In genomic region chr6:31399206-31399549, GRCm38 (mm10) we compare ENCODE assay signal across 8 mouse cellular contexts. TPM values are rescaled to one million over a fixed set of nuclear protein-coding genes. Genes with fewer than 3 reads are reported as not detected.
DNase-seq lines count a peak whose midpoint lies in the region; ATAC-seq and TF ChIP-seq lines count a peak whose summit lies in the region.

No protein-coding gene starts in this region.

- H3K4me2 ChIP-seq in hindbrain, embryonic 15.5 days, result peak overlapping the region; percentile 67

- peak overlapping the region; percentile 75 for H3K4me3 ChIP-seq in kidney, adult 2 months (ENCODE audit: insufficient read depth, low read depth, low read length)
- H3K4me3 ChIP-seq in hindbrain, embryonic 15.5 days, result peak overlapping the region; percentile 82

- TF ChIP-seq POLR2A in kidney, adult 2 months (IDR thresholded peaks at IDR 0.05; ENCODE audit: low read depth, low read length), result no peak
- TF ChIP-seq POLR2A in brain, embryonic 14.5 days (IDR thresholded peaks at IDR 0.05; ENCODE audit: borderline replicate concordance, extremely low read depth, insufficient read depth, insufficient read length, poor library complexity, severe bottlenecking), result no peak

- H3K27me3 ChIP-seq in kidney, adult 2 months (replicated peaks; ENCODE audit: control insufficient read depth, insufficient read depth, low read length), result no peaks in the 10 kb centered on the region
- H3K27me3 ChIP-seq in hindbrain, embryonic 15.5 days, result no peaks in the 10 kb centered on the region

- DNase-seq in kidney, adult 2 months, result no peak
- no peak for DNase-seq in kidney, adult 18-20 months
- DNase-seq in brain, embryonic 14.5 days (ENCODE audit: low read depth), result peak; percentile 37
- DNase-seq in mesoderm, embryonic 11.5 days (ENCODE audit: low read depth, low spot score), result peak; percentile 27
- DNase-seq in right cerebral cortex, postnatal 4 days, result no peak
- no peak for DNase-seq in spleen, postnatal 10 days (ENCODE audit: low spot score in 2 of 2)

- no peaks in the 10 kb centered on the region for H3K36me3 ChIP-seq in kidney, adult 2 months (ENCODE audit: control insufficient read depth, insufficient read depth, low read length)
- no peaks in the 10 kb centered on the region for H3K36me3 ChIP-seq in hindbrain, embryonic 15.5 days

- ATAC-seq in hindbrain, embryonic 15.5 days (ENCODE audit: low FRiP score, low read depth), result peak; percentile 17
- no peak for ATAC-seq in monocyte, adult 5-6 weeks (replicated peaks; ENCODE audit: insufficient number of reproducible peaks, low FRiP score, low TSS enrichment, poor library complexity, severe bottlenecking)

- peaks cover 17% of the 10 kb centered on the region for H3K4me1 ChIP-seq in kidney, adult 2 months (ENCODE audit: control insufficient read depth, insufficient read depth, low read length)
- peaks cover 41% of the 10 kb centered on the region for H3K4me1 ChIP-seq in hindbrain, embryonic 15.5 days (replicated peaks)

- WGBS in kidney, adult 2 months, result 0% methylated on average over 26 of the region's 28 CpGs
- 0% methylated on average over 27 of the region's 28 CpGs for WGBS in hindbrain, embryonic 15.5 days

- peak overlapping the region; percentile 82 for H3K27ac ChIP-seq in kidney, adult 2 months (ENCODE audit: insufficient read depth, low read depth, low read length)
- peak overlapping the region; percentile 95 for H3K27ac ChIP-seq in hindbrain, embryonic 15.5 days (replicated peaks)

- TF ChIP-seq CTCF in kidney, adult 2 months (conservative IDR thresholded peaks at IDR 0.05; ENCODE audit: insufficient read depth, insufficient read length, low read depth, low read length), result no peak
- TF ChIP-seq CTCF in brain, embryonic 14.5 days (IDR thresholded peaks at IDR 0.05; ENCODE audit: borderline replicate concordance, extremely low read depth, insufficient read depth, insufficient read length), result no peak

- H3K9me3 ChIP-seq in hindbrain, embryonic 15.5 days, result no peaks in the 10 kb centered on the region

- peak overlapping the region; percentile 95 for H3K9ac ChIP-seq in hindbrain, embryonic 15.5 days

RNA-seq across cellular contexts. Expression of gene Mkln1, which starts 0.6 kb away (rescaled TPM):
- 50.4 and 84.5 TPM in 2 replicates for polyA plus RNA-seq in kidney, adult 2 months (2012; rRNA removed)
- 45.4 and 47.9 TPM in 2 replicates for polyA plus RNA-seq in brain, embryonic 14.5 days (2012; rRNA removed)
- 120 and 129 TPM in 2 replicates for polyA plus RNA-seq in hindbrain, embryonic 15.5 days (2015; fragmentation: Nextera tagmentation; extraction: Ambion mirVana)
- total RNA-seq in monocyte, adult 5-6 weeks (2017), result 201 to 306 TPM (median 209 TPM) in 3 replicates

Comparison
In these comparisons a context has a peak if more than half of its experiments do, and no peak if none do; other contexts are left out.
1. DNase-seq: peak in brain, embryonic 14.5 days (single experiment) and mesoderm, embryonic 11.5 days (single experiment); none in kidney, adult 2 months (single experiment), kidney, adult 18-20 months (single experiment), right cerebral cortex, postnatal 4 days (single experiment) and spleen, postnatal 10 days (0 of 2).